Mouse (Mus musculus): Measurements from ENCODE around the gene Gm45623.
A peak's percentile ranks its signal among the peaks of the same experiment; 100 is the strongest.

The Gm45623 gene

DNA sequence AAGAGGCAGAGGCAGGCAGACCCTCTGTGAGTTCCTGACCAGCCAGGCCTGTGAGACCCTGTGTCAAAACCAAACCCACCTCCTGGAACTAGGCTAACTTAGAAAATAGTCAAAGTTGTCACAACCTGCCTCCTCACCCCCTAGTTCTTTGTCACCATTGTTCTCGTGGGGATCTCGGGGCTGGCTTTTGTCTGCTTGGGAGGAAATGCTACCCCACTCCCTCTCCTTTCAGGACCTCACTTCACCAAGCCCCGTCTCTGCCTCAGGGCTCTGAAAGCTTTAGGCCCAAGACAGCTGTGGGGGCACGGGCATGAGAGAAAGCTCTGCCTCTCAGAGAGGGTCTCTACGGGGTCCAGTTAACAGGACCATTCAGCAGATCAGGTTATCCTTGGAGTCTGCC is 1.9 kb downstream of the Gm45623 start:
- DNase-seq: no peak

DNA sequence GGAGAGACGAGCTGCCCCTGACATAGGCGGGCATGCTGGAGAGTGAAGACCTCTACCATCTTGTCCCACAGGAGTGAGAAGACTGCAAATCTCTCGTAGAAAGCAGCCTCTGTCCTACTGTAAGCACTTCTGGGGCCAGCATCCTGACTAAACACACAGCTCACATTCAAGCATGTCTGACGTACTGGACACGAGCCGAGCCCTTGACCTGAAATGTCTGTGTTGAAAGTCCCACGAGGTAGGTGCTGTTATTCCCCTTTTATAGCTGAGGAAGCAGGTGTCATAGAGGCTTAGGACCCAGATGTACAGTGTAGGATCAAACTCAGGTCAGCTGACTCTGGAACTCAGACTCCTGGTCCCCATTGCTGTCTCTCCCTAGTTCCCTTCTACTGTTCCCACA is 4.2 kb downstream of the Gm45623 start:
- DNase-seq: no peak

DNA sequence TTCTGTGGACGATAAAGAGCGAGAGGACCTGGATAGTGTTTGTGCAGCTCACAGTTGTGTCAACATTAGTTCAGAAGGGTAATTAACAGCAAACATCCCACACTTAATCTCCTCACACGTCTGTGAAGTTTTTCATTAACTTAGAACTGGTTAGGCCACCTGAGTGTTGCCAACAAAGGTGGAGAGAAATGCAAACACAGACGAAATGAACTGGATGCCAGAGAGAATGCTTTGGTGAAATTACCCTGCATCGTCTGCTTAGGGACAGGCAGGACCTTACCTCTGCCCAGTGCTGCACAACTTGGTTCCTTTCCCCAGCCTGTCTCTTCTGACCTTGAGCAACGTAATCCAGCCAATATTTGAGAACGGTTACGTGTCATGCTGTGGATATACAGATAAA is 6.1 kb downstream of the Gm45623 start:
- no peak for DNase-seq

DNA sequence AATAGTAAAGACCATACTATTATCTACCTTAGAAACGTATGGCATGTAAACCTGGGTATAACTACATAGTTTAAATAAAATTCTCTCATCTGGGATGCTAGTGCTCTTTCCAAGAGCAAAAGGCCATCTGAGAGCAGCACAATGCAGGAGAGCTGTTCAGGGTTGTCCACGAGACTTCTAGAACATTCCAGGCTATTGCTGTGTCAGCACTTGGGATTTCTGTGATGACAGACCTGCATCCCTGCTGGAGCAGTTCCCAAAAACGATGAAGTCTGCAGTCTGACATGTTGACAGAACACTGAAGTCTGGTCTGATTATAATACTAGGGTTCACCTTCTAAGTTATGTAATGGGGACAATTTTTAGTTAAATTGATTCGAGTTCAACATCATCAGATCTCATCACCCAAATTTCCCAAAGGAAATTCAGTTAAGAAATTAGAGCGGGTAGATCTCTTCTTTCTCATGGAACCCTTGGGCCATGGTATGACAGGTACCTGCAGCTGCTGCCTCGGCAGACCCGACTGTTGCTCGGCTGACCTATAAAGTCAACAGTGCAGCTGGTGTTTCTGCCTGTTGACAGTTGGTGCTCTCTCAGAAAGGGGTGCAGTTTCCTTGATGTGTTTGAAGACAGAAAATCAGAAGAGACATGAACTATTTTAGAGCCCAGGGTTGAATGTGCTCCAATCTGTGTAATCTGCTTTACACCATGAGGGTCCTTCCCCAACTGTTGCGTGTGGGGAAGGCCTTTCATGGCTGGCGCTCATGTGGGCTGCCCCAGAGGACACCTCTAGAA is 6.7 kb downstream of the Gm45623 start:
- DNase-seq: no peak

DNA sequence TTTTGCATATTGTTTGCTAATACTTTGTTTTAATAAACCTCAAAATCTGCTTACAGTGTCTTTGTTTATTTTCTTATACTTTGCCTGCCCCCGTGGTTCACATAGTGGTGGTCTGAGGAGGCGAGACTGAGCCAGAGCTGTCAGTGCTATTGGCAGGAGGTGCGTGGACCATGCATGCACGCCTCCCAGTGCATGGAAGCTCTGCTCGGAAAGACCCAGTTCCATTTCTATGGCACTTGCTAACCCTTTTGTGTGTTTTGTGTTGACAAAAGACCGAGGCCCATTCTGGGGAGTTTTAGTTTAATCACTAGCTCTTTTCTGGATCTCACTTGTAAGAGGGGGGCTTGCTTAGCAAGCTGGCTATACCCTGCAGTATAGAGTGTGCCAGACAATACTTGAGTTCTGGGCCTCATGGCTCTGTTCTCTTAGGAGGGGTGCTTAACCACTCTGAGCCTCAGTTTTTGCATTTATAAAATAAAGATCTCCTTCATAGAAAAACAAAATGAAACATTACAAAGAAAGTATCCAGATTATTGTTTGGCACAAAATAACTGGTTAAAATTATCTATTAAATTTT is 11.2 kb downstream of the Gm45623 start:
- DNase-seq: no peak

DNA sequence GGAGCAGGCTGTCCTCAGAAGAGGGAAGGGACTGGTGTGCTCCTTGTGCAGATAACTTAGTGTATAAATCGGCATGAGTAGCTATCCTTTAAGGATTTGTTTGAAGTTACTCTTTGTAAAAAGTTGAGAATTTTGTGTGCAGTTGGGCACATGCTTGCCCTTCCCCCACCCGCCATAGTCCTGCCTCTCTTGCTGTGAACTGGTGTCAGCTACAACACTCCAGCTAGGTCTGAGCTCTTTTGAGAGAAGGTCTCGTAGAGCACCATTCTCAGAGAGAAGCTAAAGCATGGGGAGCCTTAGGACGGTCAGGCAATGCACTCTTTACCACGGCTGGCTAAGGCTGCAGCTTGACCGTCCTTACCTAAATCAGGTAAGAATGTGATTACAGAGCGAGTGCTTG is 11.9 kb downstream of the Gm45623 start:
- no peak for DNase-seq

GRCm38 (mm10) chr13:56740496-56740895 is 13.1 kb downstream of the Gm45623 start:
- no peak for DNase-seq

DNA sequence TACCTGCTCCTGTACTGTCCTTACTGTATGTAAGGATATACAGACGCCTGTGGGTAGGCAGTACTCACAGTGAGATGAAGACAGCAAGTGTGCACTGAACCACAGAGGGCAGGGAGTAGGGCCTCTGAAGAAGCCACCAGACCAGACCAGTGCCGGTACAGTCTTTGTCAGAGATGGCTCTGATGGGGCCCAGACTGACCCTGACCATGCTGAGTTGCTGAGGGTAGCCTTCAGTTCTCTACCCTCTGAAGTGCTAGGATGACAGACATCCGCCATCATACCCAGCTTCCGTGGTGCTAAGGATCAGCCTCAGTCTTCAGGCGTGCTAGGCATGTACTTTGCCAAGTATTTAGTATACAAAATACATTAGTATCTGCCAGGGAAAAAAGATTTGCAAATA is 14.1 kb downstream of the Gm45623 start:
- no peak for DNase-seq

GRCm38 (mm10) chr13:56735212-56735875 is 18.3 kb downstream of the Gm45623 start:
- DNase-seq: no peak

- no peak for DNase-seq
Observed at GRCm38 (mm10) chr13:56734617-56735016, 19.0 kb downstream of the Gm45623 start.

- DNase-seq: no peak
Observed at GRCm38 (mm10) chr13:56729046-56729445, 24.6 kb downstream of the Gm45623 start.

DNA sequence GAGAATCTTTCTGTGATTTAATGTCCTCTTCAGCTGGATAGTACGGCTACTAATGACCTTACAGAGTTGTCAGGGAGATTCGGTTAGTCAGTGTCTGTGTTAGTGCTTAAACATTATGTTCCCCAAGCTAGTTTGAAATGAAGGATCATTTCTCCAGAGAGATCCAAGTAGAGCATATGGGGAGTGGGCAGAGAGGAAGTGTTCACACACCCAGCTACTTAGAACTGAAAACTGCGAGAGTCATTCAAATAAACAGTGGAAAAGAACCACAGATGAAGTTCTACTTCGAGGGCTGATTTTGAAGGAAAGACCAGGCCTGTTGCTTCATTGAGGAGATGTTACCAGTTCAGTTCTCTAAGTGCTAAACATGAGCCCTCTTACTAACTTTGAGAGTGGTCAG is 27.1 kb downstream of the Gm45623 start:
- DNase-seq: no peak

DNA sequence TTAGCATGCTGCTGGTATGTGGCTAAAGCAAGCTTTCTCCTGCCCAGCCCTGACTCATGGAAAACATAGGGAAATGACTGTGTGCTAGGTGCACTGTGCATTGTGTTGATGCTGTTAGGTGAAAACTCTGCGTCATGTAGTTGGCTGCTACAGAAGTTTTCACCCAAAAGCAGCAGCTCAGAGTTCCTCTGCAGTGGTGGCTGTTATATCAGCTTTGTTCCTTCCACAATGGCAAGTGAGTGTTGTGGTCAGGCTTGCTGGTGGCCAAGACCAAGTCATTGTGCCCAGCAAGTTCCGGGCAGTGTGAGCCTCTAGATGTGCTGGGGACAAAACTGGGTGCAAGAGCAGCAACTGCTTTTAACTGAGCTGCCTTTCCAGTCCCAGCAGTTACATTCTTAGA is 41.4 kb downstream of the Gm45623 start:
- no peak for DNase-seq

DNA sequence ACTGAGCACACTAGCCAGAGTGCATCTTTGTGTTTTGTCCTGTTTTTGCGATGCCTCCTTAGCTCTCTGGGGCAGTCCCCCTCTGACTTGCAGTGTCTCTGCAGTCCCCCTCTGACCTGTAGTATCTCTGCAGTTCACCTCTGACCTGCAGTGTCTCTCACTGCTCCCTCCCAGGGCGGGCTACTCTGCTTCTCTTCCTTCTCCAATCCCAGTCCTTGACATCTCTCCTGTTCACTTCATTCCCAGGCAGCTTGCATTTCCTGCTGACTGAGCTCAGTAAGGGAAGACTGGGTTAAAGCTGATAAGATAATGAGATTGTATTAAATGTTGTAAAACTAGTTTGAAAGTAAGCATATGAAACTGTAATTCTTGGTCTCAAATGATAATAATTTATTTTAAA is 43.0 kb downstream of the Gm45623 start:
- DNase-seq: no peak

- DNase-seq: no peak
Observed at GRCm38 (mm10) chr13:56707606-56708005, 46.0 kb downstream of the Gm45623 start.

DNA sequence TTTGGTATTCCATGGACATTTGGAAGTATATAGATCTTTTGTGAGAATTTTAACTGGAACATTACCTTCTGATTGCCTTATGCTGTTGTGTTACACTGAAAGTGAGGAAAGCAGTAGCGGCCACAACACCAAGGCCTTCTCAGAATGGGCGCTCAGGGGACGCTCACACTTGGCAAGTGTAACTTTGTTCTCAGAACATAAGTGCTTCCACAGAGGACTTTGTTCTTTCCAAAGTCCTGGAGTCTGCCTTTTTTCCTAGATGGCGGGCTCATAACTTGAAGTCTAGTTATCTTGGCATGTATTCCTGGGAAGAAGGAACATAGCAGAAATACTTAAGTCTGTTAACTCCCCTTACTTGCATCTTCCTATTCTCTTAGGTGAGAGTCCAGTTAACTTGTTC is 46.5 kb downstream of the Gm45623 start:
- no peak for DNase-seq

- DNase-seq: no peak
Observed at GRCm38 (mm10) chr13:56704596-56704995, 49.0 kb downstream of the Gm45623 start.

DNA sequence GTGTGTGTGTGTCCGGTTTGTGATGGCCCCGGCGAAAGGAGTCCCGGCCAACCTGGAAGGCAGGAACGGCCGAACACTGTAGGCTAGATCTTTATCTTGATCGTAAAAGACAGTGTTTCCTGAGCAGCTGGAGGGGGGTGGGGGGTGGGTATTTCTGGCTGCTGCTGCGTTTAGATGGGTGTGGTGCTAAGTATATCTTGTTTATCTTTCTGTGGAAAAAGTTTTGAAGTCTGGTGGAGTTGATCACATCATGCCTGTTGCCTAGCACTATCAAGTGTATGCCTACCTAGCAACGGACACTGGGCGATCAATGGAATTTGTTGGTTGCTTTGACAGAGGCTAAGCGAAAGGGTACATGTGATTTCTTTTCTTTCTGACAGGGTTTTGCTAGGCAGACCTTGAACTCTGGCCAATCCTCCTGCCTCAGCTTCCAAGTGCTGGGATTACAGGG is 49.7 kb downstream of the Gm45623 start:
- DNase-seq: no peak

DNA sequence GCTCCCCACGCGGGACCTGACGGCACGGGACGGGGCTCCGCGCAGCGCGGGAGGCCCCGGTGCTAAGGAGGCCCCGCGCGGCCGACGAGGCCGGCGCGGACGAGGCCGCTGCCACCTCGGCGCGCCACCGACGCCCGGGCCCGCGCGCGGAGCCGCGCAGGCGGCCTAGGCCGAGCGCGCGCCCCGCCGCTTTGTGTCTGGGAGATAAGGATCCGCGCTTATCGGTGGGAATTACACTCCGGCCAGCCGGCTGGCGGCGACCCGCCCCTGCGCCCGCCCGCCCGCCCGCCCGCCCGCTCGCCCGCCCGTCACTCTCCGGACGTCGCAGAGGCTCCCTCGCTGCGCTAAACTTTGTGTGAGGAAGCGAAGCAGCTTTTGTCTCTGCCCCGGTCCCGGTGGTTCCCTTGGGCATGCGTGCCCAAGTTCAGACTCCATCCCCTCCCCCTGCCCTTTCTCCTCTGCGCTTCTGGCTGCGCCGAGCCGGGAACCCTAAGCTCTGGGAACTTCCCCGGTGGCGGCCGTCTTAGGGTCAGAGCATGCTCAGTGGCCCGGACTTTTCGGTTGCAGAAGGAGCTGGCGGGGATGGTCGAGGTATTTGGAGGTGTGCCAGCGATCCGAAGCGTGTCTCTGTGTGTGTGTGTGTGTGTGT is 50.3 kb downstream of the Gm45623 start:
- DNase-seq: peak; percentile 64

DNA sequence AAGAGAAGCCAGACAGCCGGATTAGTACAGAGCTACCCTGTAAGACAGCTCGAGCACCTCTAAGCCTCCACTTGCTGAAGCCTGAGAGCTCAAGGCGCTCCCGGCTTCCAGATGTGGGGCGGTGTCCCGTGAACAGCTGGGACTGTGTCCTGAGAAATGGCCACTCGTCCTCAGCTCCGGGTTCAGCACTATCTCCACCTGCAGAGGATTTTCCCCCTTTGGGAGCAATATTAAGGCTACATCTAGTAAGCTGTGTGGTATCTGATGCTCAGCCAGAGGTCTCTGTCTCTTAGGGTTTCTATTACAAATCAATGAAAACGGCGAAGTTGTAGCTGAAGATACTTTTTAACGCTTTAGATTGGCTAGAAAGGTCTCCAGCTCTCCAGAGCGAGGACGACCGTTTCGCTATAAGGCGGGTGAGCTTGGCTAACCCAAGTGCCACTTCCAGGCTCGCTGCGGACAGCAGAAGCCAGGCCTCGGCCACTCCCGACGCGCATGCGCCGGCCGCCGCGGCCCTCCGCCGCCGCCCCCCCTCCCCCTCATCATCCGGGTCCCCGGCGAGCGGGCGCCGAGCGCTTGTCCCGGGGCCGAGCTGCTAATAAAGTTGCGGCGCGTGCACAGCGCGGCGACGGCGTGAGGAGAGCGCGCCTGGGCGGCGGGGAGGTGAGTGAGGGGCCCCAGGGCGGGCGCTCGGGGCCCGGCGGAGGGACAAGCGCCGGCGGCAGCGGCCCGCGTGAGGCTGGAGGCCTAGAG is 51.0 kb downstream of the Gm45623 start, which contains the start of gene Smad5:
Smad5 (plus strand) TSS at position 542 of the 753 bp plus-strand sequence.
- peak; percentile 92 for DNase-seq

Measured in right cerebral cortex, postnatal 4 days (tissue).